Mouse (Mus musculus): ENCODE results near the gene Gm5458. TPM values are rescaled to one million over a fixed set of nuclear protein-coding genes. Genes with fewer than 3 reads are reported as not detected.

Gm5458 gene
- polyA plus RNA-seq (2015; fragmentation: Nextera tagmentation; extraction: Ambion mirVana) = not detected in 2 replicates

DNA sequence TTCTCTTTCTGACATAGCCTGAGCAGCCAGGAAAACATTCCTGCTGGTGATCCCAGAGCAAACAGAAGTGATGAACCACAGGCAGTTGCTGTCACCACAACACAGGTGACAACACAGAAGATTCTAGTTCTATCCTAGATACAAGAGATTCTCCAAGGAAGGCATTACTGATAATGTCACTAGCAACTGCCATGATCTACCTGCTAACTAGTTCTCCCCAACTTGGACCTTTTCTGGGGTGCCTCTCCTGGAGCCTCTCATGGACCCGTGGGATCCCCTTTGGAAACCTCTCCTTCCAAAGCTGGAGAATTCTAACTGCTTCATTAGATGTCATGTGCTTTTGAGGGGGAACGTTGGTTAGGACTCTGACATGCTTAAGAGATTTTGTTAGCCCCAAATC is at the start of gene Gm5458:
Gene Gm5458 (minus strand): TSS at position 101 of the 400 bp plus-strand sequence.

DNA sequence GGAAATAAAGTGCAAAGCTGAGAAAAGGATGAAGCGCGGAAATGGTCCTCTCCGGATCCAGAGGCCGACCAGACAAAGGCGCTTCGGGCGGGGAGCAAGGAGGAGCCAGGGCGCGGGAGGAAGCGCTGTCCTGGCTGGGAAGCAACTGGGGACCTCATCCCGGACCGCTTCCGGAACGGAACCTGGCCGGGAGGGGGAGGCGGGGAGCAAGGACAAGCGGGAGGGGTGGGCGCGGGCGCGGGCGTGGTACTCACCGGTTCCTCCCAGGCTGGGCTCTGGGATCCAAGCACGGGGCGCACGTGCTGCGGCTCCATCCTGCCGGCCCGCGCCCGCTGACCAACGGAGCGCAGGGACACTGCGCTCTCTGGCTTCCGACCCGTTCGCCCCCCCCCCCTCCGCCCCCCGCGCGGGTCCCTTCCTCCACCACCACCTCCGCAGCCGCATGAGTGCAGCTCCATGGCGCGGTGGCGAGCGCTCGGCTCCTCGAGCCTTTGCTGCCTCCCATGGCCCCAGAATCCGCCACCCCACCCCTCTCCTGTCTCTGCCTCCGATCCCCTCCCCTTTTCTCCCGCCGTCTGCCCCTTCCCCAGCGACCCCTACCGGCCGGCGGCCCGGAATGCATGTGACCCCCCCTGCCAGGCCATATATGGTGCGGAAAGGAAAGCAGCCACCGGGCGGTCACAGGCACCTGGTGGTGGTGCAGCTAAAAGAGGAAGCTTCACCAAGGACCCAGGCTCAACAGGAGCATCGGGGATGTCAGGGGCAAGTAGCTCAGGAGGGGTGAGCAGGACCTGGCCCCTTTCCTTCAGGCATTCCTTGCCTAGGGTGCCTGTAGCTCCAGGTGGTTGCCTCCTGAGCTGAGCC is 17.3 kb downstream of the Gm5458 start, which contains the start of gene Gm2237:
Gene Gm2237 (minus strand): TSS at position 332 of the 864 bp plus-strand sequence.

GRCm38 (mm10) chr14:19549863-19550262 is 52.5 kb downstream of the Gm5458 start, which contains the start of gene Gm2244:
Gene Gm2244, minus strand, starts transcription at chr14:19549963.

Other genes starting within 250 kb of the Gm5458 start
- 1.2 and 2.6 TPM in 2 replicates for gene Gm21738, start 183.7 kb downstream of the Gm5458 start, polyA plus RNA-seq (2015; fragmentation: Nextera tagmentation; extraction: Ambion mirVana)
- not detected in 2 replicates for gene Gm2244, start 52.6 kb downstream of the Gm5458 start, polyA plus RNA-seq (2015; fragmentation: Nextera tagmentation; extraction: Ambion mirVana)
- 0.36 and 0.79 TPM in 2 replicates for gene Gm2237, start 17.4 kb downstream of the Gm5458 start, polyA plus RNA-seq (2015; fragmentation: Nextera tagmentation; extraction: Ambion mirVana)
- gene Nid2, start 148.7 kb upstream of the Gm5458 start, polyA plus RNA-seq (2015; fragmentation: Nextera tagmentation; extraction: Ambion mirVana) = 10.6 and 18.6 TPM in 2 replicates
- 98.5 and 101 TPM in 2 replicates for gene Rtraf, start 221.2 kb upstream of the Gm5458 start, polyA plus RNA-seq (2015; fragmentation: Nextera tagmentation; extraction: Ambion mirVana)